Mouse (Mus musculus): ENCODE measurements at regions not wholly inside any gene's neighbourhood (a gene's known extent, or its start where the extent isn't known, plus 50 kb on each side); places are given as distances from the start of the nearest gene placed in this dataset.

- no peak for DNase-seq (ENCODE audit: low spot score)
Measured at GRCm38 (mm10) chr12:77179138-77179537, 58.8 kb upstream of the Fut8 start.

- no peak for DNase-seq (ENCODE audit: low spot score)
Measured at GRCm38 (mm10) chr12:77177811-77178578, 59.9 kb upstream of the Fut8 start.

GRCm38 (mm10) chr12:77177303-77177702 lies 60.6 kb upstream of the Fut8 start:
- DNase-seq (ENCODE audit: low spot score): no peak

- DNase-seq (ENCODE audit: low spot score): no peak
Measured at GRCm38 (mm10) chr12:77174032-77174431, 63.9 kb upstream of the Fut8 start.

- DNase-seq (ENCODE audit: low spot score): no peak
Measured at GRCm38 (mm10) chr12:77172540-77172939, 65.4 kb upstream of the Fut8 start.

- no peak for DNase-seq (ENCODE audit: low spot score)
Measured at GRCm38 (mm10) chr12:77170257-77170656, 67.7 kb upstream of the Fut8 start.

GRCm38 (mm10) chr12:77168367-77168766 lies 69.6 kb upstream of the Fut8 start:
- DNase-seq (ENCODE audit: low spot score): no peak

- no peak for DNase-seq (ENCODE audit: low spot score)
Measured at GRCm38 (mm10) chr12:77156698-77157097, 81.2 kb upstream of the Fut8 start.

- no peak for DNase-seq (ENCODE audit: low spot score)
Measured at GRCm38 (mm10) chr12:77155626-77156025, 82.3 kb upstream of the Fut8 start.

- no peak for DNase-seq (ENCODE audit: low spot score)
Measured at GRCm38 (mm10) chr12:77151471-77151870, 86.5 kb upstream of the Fut8 start.

GRCm38 (mm10) chr12:77149835-77150234 lies 88.1 kb upstream of the Fut8 start:
- DNase-seq (ENCODE audit: low spot score): no peak

- DNase-seq (ENCODE audit: low spot score): no peak
Measured at GRCm38 (mm10) chr12:77148146-77148545, 89.8 kb upstream of the Fut8 start.

GRCm38 (mm10) chr12:77143958-77144357 lies 94.0 kb upstream of the Fut8 start:
- DNase-seq (ENCODE audit: low spot score): no peak

GRCm38 (mm10) chr12:77143521-77143920 lies 94.4 kb upstream of the Fut8 start:
- DNase-seq (ENCODE audit: low spot score): no peak

GRCm38 (mm10) chr12:77143105-77143504 lies 94.8 kb upstream of the Fut8 start:
- no peak for DNase-seq (ENCODE audit: low spot score)

- no peak for DNase-seq (ENCODE audit: low spot score)
Measured at GRCm38 (mm10) chr12:77142224-77142623, 95.7 kb upstream of the Fut8 start.

- DNase-seq (ENCODE audit: low spot score): no peak
Measured at GRCm38 (mm10) chr12:77141260-77142201, 96.4 kb upstream of the Fut8 start.

- no peak for DNase-seq (ENCODE audit: low spot score)
Measured at GRCm38 (mm10) chr12:77140656-77141055, 97.3 kb upstream of the Fut8 start.

- no peak for DNase-seq (ENCODE audit: low spot score)
Measured at GRCm38 (mm10) chr12:77140141-77140540, 97.8 kb upstream of the Fut8 start.

GRCm38 (mm10) chr12:77139718-77140117 lies 98.2 kb upstream of the Fut8 start:
- no peak for DNase-seq (ENCODE audit: low spot score)

GRCm38 (mm10) chr12:77138506-77139201 lies 99.3 kb upstream of the Fut8 start:
- no peak for DNase-seq (ENCODE audit: low spot score)

- no peak for DNase-seq (ENCODE audit: low spot score)
Measured at GRCm38 (mm10) chr12:77137291-77137830, 100.6 kb upstream of the Fut8 start.

All from layer of hippocampus, adult 9-10 months (tissue).